ENCODE assay signal across 17 mouse cellular contexts in the genomic region with DNA sequence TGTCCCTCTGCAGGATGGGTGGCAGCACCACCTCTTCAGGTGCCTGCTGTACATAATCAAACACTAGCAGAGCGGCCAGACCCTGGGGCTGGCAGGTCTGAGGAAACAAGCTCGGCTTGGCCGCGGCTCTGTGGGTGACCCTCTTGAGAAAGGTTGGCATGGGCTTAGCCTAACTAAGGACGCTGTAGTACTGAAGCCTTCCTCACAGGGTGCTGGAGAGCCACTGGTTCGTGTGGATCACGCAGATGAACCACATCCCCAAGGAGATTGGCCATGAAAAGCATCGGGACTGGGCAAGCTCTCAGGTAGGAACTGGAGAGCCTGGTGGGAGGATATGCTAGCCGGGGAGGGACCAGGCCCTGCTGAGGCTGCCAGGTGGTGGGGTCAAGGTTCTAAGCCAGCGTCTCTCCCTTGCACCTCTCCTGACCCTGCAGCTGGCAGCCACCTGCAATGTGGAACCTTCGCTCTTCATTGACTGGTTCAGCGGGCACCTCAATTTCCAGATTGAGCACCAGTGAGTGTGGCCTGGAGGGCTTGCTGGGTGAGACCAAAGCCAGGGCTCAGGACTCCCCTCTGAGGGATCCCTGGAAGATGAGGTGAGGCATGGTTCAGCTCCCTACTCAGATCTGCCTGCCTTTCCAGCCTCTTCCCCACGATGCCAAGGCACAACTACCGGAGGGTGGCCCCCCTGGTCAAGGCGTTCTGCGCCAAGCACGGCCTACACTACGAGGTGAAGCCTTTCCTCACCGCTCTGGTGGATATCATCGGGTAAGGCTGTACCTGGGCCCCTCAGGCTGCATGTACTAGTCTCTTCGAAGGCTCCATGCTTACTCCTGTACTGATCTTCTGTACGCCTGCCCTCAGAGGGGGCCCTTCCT. TPM values are rescaled to one million over a fixed set of nuclear protein-coding genes. Genes with fewer than 3 reads are reported as not detected.
DNase-seq lines count a peak whose midpoint lies in the region; ATAC-seq and TF ChIP-seq lines count a peak whose summit lies in the region.
"Had no signal": no experiment of that assay in that cellular context is flagged by ENCODE, and none has a peak within 500 bp of the region (broad histone marks: within the 10 kb centered on the region; RNA-seq: fewer than 3 reads in every experiment).

No protein-coding gene starts in this region.

- TF ChIP-seq CTCF in lung, postnatal 0 days (IDR thresholded peaks at IDR 0.05): peak; percentile 28; the same call in 1 of the 2 replicates
- TF ChIP-seq CTCF in kidney, adult 2 months (conservative IDR thresholded peaks at IDR 0.05; ENCODE audit: insufficient read depth, insufficient read length, low read depth, low read length): 0 out of 2 replicates have a peak, but pooled peaks have one; percentile 23
- peak; percentile 20; the same call in 1 of the 2 replicates for TF ChIP-seq CTCF in stomach, postnatal 0 days (IDR thresholded peaks at IDR 0.05; ENCODE audit: low read depth)

- no peaks in the 10 kb centered on the region for H3K9me3 ChIP-seq in forebrain, embryonic 11.5 days (ENCODE audit: control insufficient read depth, low read length)
- no peaks in the 10 kb centered on the region for H3K9me3 ChIP-seq in forebrain, embryonic 16.5 days (ENCODE audit: control insufficient read depth, low read length)
- H3K9me3 ChIP-seq in lung, postnatal 0 days (ENCODE audit: low read length): no peaks in the 10 kb centered on the region
- no peaks in the 10 kb centered on the region for H3K9me3 ChIP-seq in stomach, postnatal 0 days (ENCODE audit: control insufficient read depth, low read length)
- H3K9me3 ChIP-seq: forebrain, embryonic 10.5 days; hindbrain, embryonic 15.5 days had no signal

- H3K9ac ChIP-seq in forebrain, embryonic 11.5 days (ENCODE audit: low read length): no peak overlapping the region
- no peak overlapping the region for H3K9ac ChIP-seq in forebrain, embryonic 16.5 days (replicated peaks; ENCODE audit: low read depth, low read length)
- H3K9ac ChIP-seq in lung, postnatal 0 days (replicated peaks; ENCODE audit: low read depth): no peak overlapping the region
- H3K9ac ChIP-seq in stomach, postnatal 0 days (ENCODE audit: low read length): no peak overlapping the region
- H3K9ac ChIP-seq: hindbrain, embryonic 15.5 days had no signal

- DNase-seq in forebrain, embryonic 11.5 days (ENCODE audit: low spot score): no peak
- no peak for DNase-seq in lung, postnatal 0 days (ENCODE audit: low spot score)
- no peak for DNase-seq in lung, postnatal 14 days
- peak; percentile 88 for DNase-seq in kidney, adult 2 months
- no peak for DNase-seq in stomach, postnatal 0 days (ENCODE audit: low spot score)
- no peak for DNase-seq in right cerebral cortex, postnatal 36 days (ENCODE audit: low spot score in 2 of 2)
- no peak for DNase-seq in right cerebral cortex, postnatal 4 days
- DNase-seq: cerebellum, adult 18-20 months; gastrocnemius, postnatal 10 days; layer of hippocampus, postnatal 36 days; spleen, adult 18-20 months; thymus, adult 2 months had no signal

- no peak overlapping the region for H3K27ac ChIP-seq in forebrain, embryonic 11.5 days (ENCODE audit: low read depth, low read length)
- no peak overlapping the region for H3K27ac ChIP-seq in forebrain, embryonic 16.5 days (ENCODE audit: low read length)
- H3K27ac ChIP-seq in lung, postnatal 0 days (ENCODE audit: low read length): peak overlapping the region; percentile 82
- H3K27ac ChIP-seq in kidney, adult 2 months (ENCODE audit: insufficient read depth, low read depth, low read length): peak overlapping the region; percentile 51
- H3K27ac ChIP-seq in stomach, postnatal 0 days (replicated peaks): 0 out of 2 replicates have a peak overlapping the region, but pooled peaks have one; percentile 30
- H3K27ac ChIP-seq: forebrain, embryonic 10.5 days; hindbrain, embryonic 15.5 days; macrophage had no signal

- no peak for TF ChIP-seq EP300 in lung, postnatal 0 days (IDR thresholded peaks at IDR 0.05)
- no peak for TF ChIP-seq EP300 in stomach, postnatal 0 days (optimal IDR thresholded peaks at IDR 0.05)

- no peaks in the 10 kb centered on the region for H3K36me3 ChIP-seq in forebrain, embryonic 11.5 days (ENCODE audit: control insufficient read depth, insufficient read depth, low read length)
- H3K36me3 ChIP-seq in forebrain, embryonic 16.5 days (ENCODE audit: control insufficient read depth, insufficient read depth): peaks cover 6% of the 10 kb centered on the region
- peaks cover 16% of the 10 kb centered on the region for H3K36me3 ChIP-seq in lung, postnatal 0 days (ENCODE audit: insufficient read depth, low read length)
- H3K36me3 ChIP-seq in kidney, adult 2 months (ENCODE audit: control insufficient read depth, insufficient read depth, low read length): peaks cover 2% of the 10 kb centered on the region; the same call in 1 of the 2 replicates
- peaks cover 15% of the 10 kb centered on the region for H3K36me3 ChIP-seq in stomach, postnatal 0 days (ENCODE audit: control insufficient read depth, insufficient read depth, low read length)

- H3K4me2 ChIP-seq in forebrain, embryonic 11.5 days (ENCODE audit: low read depth, low read length, severe bottlenecking): no peak overlapping the region
- H3K4me2 ChIP-seq in forebrain, embryonic 16.5 days (ENCODE audit: low read length): no peak overlapping the region
- no peak overlapping the region for H3K4me2 ChIP-seq in lung, postnatal 0 days (replicated peaks; ENCODE audit: low read depth, low read length)
- H3K4me2 ChIP-seq in stomach, postnatal 0 days (replicated peaks; ENCODE audit: low read depth): no peak overlapping the region
- H3K4me2 ChIP-seq: heart, embryonic 11.5 days; hindbrain, embryonic 15.5 days had no signal

- no peak overlapping the region for H3K4me3 ChIP-seq in forebrain, embryonic 11.5 days (ENCODE audit: low read depth, low read length)
- H3K4me3 ChIP-seq in forebrain, embryonic 16.5 days (replicated peaks; ENCODE audit: low read length): no peak overlapping the region
- no peak overlapping the region for H3K4me3 ChIP-seq in lung, postnatal 0 days (ENCODE audit: low read depth, low read length)
- H3K4me3 ChIP-seq in kidney, adult 2 months (ENCODE audit: insufficient read depth, low read depth, low read length): no peak overlapping the region
- H3K4me3 ChIP-seq in stomach, postnatal 0 days (ENCODE audit: low read depth, low read length): no peak overlapping the region
- H3K4me3 ChIP-seq: forebrain, embryonic 10.5 days; hindbrain, embryonic 15.5 days had no signal

- TF ChIP-seq POLR2A in kidney, adult 2 months (IDR thresholded peaks at IDR 0.05; ENCODE audit: low read depth, low read length): no peak

- 0 out of 2 replicates have a peak, but pooled peaks have one; percentile 5 for ATAC-seq in forebrain, embryonic 11.5 days (replicated peaks; ENCODE audit: low FRiP score)
- ATAC-seq in forebrain, embryonic 16.5 days: no peak
- ATAC-seq in lung, postnatal 0 days: no peak
- no peak for ATAC-seq in stomach, postnatal 0 days (ENCODE audit: low FRiP score, low TSS enrichment)

- no peaks in the 10 kb centered on the region for H3K4me1 ChIP-seq in forebrain, embryonic 11.5 days (replicated peaks; ENCODE audit: control insufficient read depth, insufficient read depth, low read length)
- no peaks in the 10 kb centered on the region for H3K4me1 ChIP-seq in forebrain, embryonic 16.5 days (replicated peaks; ENCODE audit: control insufficient read depth, insufficient read depth, low read length)
- peaks cover 30% of the 10 kb centered on the region for H3K4me1 ChIP-seq in lung, postnatal 0 days (ENCODE audit: insufficient read depth, low read depth, low read length)
- H3K4me1 ChIP-seq in kidney, adult 2 months (ENCODE audit: control insufficient read depth, insufficient read depth, low read length): peaks cover 34% of the 10 kb centered on the region
- no peaks in the 10 kb centered on the region for H3K4me1 ChIP-seq in stomach, postnatal 0 days (replicated peaks; ENCODE audit: control insufficient read depth, insufficient read depth)

- WGBS in forebrain, embryonic 11.5 days: 89% methylated on average over 21 of the region's 22 CpGs
- 85% methylated on average over 22 of the region's 22 CpGs for WGBS in forebrain, embryonic 16.5 days
- whole genome bisulfite sequencing in lung, postnatal 0 days: 72% methylated on average over 22 of the region's 22 CpGs
- 61% methylated on average over 22 of the region's 22 CpGs for WGBS in kidney, adult 2 months
- WGBS in stomach, postnatal 0 days: 84% methylated on average over 22 of the region's 22 CpGs

- no peaks in the 10 kb centered on the region; the same call in 1 of the 2 replicates for H3K27me3 ChIP-seq in forebrain, embryonic 11.5 days (ENCODE audit: control insufficient read depth, insufficient read depth, low read length)
- H3K27me3 ChIP-seq in forebrain, embryonic 16.5 days (replicated peaks; ENCODE audit: control insufficient read depth, insufficient read depth, low read length): no peaks in the 10 kb centered on the region
- H3K27me3 ChIP-seq in lung, postnatal 0 days (replicated peaks; ENCODE audit: insufficient read depth, low read length): no peaks in the 10 kb centered on the region
- H3K27me3 ChIP-seq in kidney, adult 2 months (replicated peaks; ENCODE audit: control insufficient read depth, insufficient read depth, low read length): no peaks in the 10 kb centered on the region
- H3K27me3 ChIP-seq in stomach, postnatal 0 days (ENCODE audit: control insufficient read depth, insufficient read depth, low read length): no peaks in the 10 kb centered on the region
- H3K27me3 ChIP-seq: hindbrain, embryonic 15.5 days had no signal

RNA-seq across cellular contexts. Expression of gene Fads3, which starts 14.7 kb away (rescaled TPM):
- polyA plus RNA-seq in forebrain, embryonic 11.5 days (2014; fragmentation: Nextera tagmentation; extraction: Ambion mirVana): 5.9 and 6.1 TPM in 2 replicates
- 14.1 and 20.9 TPM in 2 replicates for polyA plus RNA-seq in forebrain, embryonic 16.5 days (2015; fragmentation: Nextera tagmentation; extraction: Ambion mirVana)
- polyA plus RNA-seq in lung, postnatal 0 days (2015; fragmentation: Nextera tagmentation; extraction: Ambion mirVana): 79.6 and 96.1 TPM in 2 replicates
- 382 and 459 TPM in 2 replicates for polyA plus RNA-seq in kidney, adult 2 months (2012; rRNA removed)
- polyA plus RNA-seq in stomach, postnatal 0 days (2015; fragmentation: Nextera tagmentation; extraction: Ambion mirVana): 27.5 and 31.2 TPM in 2 replicates

RNA-seq across cellular contexts. Expression of gene Fads2, which starts 45.5 kb away (rescaled TPM):
- 75.9 and 83.8 TPM in 2 replicates for polyA plus RNA-seq in forebrain, embryonic 11.5 days (2014; fragmentation: Nextera tagmentation; extraction: Ambion mirVana)
- 171 and 173 TPM in 2 replicates for polyA plus RNA-seq in forebrain, embryonic 16.5 days (2015; fragmentation: Nextera tagmentation; extraction: Ambion mirVana)
- 35.0 and 36.8 TPM in 2 replicates for polyA plus RNA-seq in lung, postnatal 0 days (2015; fragmentation: Nextera tagmentation; extraction: Ambion mirVana)
- 240 and 258 TPM in 2 replicates for polyA plus RNA-seq in kidney, adult 2 months (2012; rRNA removed)
- 34.6 and 35.3 TPM in 2 replicates for polyA plus RNA-seq in stomach, postnatal 0 days (2015; fragmentation: Nextera tagmentation; extraction: Ambion mirVana)

RNA-seq across cellular contexts. Expression of gene Rab3il1, which starts 54.6 kb away (rescaled TPM):
- 34.5 and 35.1 TPM in 2 replicates for polyA plus RNA-seq in forebrain, embryonic 11.5 days (2014; fragmentation: Nextera tagmentation; extraction: Ambion mirVana)
- polyA plus RNA-seq in forebrain, embryonic 16.5 days (2015; fragmentation: Nextera tagmentation; extraction: Ambion mirVana): 18.0 and 18.4 TPM in 2 replicates
- 23.8 and 25.9 TPM in 2 replicates for polyA plus RNA-seq in lung, postnatal 0 days (2015; fragmentation: Nextera tagmentation; extraction: Ambion mirVana)
- polyA plus RNA-seq in kidney, adult 2 months (2012; rRNA removed): 66.0 and 90.9 TPM in 2 replicates
- polyA plus RNA-seq in stomach, postnatal 0 days (2015; fragmentation: Nextera tagmentation; extraction: Ambion mirVana): 14.7 and 14.8 TPM in 2 replicates

RNA-seq across cellular contexts. Expression of gene Best1, which starts 54.6 kb away (rescaled TPM):
- polyA plus RNA-seq in forebrain, embryonic 11.5 days (2014; fragmentation: Nextera tagmentation; extraction: Ambion mirVana): 0.92 and 1.5 TPM in 2 replicates
- polyA plus RNA-seq in forebrain, embryonic 16.5 days (2015; fragmentation: Nextera tagmentation; extraction: Ambion mirVana): 1.2 and 1.5 TPM in 2 replicates
- polyA plus RNA-seq in lung, postnatal 0 days (2015; fragmentation: Nextera tagmentation; extraction: Ambion mirVana): 2.0 and 2.3 TPM in 2 replicates
- polyA plus RNA-seq in kidney, adult 2 months (2012; rRNA removed): 0.33 and 0.38 TPM in 2 replicates
- polyA plus RNA-seq in stomach, postnatal 0 days (2015; fragmentation: Nextera tagmentation; extraction: Ambion mirVana): 0.36 and 0.58 TPM in 2 replicates

Comparison
In these comparisons a context has a peak if more than half of its experiments do, and no peak if none do; other contexts are left out.
1. H3K27ac ChIP-seq: peak in lung, postnatal 0 days (single experiment), kidney, adult 2 months (single experiment) and stomach, postnatal 0 days (single experiment); none in forebrain, embryonic 11.5 days (single experiment) and forebrain, embryonic 16.5 days (single experiment).
2. Peak in every context shown above with its lines, with median percentiles within 50 percentile points of each other: CTCF ChIP-seq.